Mouse (Mus musculus): ENCODE results near the gene Pole2. TPM values are rescaled to one million over a fixed set of nuclear protein-coding genes. Genes with fewer than 3 reads are reported as not detected.

Gene Pole2
- total RNA-seq (2021): 1 to 10 TPM; 9.7 TPM
- long read RNA-seq, experiment 1, transcript Pole2-201 (19 exons, 1,706 nt): major isoform, 9 of 10 reads
- long read RNA-seq, experiment 1, partial matches to known transcripts: 0 of 10 reads
- long read RNA-seq, experiment 1, other reads (novel, unspliced or antisense): 1 of 10 reads
- long read RNA-seq, experiment 2, transcript Pole2-201 (19 exons, 1,706 nt): major isoform, 8 of 11 reads
- long read RNA-seq, experiment 2, partial matches to known transcripts: 1 of 11 reads
- long read RNA-seq, experiment 2, other reads (novel, unspliced or antisense): 2 of 11 reads

DNA sequence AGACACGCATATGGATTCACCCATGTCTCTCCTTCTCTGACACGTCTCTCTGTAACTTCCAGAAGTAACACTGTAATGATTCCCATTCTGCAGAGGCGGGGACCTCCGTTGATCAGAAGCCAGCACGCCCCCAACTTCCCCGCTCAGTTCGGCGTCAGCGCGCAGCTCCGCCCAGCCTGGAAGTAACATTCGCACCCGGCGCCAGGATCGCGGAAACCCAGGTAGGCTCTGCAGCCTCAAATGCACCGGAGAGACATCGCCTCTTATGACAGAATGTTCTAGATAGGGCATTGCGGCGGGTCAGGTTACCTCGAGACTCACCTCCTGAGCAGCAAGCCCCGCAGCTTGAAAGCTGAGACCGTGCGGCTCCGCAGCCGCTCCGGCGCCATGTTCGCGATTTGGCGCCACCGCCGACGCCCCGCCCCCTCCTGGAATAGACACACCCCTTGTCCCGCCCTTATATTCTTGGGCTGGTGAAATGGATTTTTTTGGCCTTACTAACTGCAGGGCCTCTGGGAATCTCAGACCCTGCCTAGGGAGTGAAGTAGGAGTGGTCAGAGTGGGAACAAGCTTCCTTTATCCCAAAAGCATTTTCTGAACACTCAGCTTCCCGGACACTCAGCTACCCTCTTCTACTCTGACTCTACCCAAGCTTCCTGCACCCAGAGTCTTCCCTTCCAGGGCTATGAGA is at the start of gene Pole2:
Pole2 (minus strand) TSS at position 420 of the 691 bp plus-strand sequence.
- peak; percentile 80 for DNase-seq (ENCODE audit: low spot score in 2 of 2)

DNA sequence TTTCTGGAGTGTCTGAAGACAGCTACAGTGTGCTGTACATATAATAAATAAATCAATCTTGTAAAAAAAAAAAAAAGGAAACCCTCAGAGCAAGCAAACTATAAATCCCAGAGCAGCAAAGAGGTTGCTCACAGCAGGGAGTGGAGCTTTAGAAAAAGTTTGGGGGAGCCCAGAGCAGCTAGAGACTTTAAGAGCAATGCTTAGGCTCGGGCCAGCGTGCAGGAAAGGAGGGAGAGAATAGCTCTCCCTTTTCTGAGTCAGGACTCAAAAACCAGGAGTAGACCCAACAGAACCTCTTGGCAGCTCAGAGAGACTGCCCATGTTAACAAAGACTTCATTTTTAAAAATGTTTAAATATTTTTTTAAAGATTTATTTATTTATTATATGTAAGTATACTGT is 41.0 kb upstream of the Pole2 start:
- no peak for DNase-seq (ENCODE audit: low spot score in 2 of 2)

DNA sequence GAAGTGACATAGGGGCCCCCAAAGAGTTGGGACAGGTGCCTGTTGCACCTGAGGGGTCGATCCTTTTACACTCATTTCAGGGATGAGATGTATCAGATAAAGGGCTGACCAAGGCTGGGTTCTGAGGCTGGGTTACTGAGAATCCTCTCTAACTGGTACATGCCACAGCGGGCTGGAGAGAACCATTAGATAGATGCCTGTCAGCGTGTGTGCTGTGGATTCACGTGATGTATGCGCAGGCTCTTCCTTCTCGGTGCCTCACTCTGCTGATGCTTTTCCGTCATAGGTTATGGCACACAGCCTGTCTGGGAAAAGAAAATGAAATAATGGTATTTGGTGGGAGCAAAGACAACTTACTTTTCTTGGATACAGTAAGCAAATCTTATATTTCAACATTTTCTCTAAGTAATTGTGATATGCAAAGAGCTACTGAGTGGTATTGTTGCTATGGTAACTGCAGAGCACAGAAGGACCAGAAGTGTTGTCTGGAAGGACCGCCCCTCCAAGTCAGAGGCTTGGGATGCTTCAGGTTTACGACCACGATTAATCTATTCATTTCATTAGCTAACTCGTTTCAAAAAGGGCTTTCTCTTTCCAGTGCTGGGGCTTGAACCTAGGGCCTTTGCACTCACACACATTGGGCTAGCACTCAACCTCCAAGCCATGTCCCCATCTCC is 40.1 kb upstream of the Pole2 start:
- DNase-seq (ENCODE audit: low spot score in 2 of 2): no peak

DNA sequence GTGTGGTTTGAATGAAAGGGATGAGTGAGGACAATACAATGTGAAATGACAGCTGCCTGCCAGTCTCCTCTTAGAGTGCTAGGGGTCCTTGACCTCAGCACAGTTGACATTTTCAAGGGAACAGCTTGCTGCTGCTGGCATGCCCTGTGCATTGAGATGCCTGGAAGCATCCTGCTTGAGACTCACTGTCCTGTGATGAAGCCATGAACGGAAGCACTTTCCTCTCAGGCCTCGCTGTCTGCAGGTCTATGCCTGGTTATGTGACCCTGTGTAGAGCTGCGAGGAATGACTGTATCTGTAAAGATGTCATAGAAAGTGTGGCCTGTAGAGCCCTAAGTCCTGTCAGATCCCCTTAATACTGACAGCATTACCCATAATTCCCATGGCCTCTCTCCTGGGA is 37.0 kb upstream of the Pole2 start:
- DNase-seq (ENCODE audit: low spot score in 2 of 2): no peak

DNA sequence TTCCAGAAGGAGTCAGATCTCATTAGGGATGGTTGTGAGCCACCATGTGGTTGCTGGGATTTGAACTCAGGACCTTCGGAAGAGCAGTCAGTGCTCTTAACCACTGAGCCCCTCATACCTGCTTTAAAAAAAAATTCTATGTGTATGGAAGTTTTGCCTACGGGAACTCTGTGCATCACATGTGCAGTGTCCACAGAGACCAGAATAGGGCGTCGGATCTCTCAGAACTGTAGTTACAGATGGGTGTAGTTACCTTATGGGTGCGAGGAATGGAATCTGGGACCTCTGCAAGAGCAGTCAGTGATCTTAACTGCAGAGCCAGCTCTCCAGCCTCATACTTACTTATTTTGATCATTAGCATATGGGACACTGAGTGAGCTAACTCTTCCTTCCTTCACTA is 34.3 kb upstream of the Pole2 start:
- DNase-seq (ENCODE audit: low spot score in 2 of 2): no peak

DNA sequence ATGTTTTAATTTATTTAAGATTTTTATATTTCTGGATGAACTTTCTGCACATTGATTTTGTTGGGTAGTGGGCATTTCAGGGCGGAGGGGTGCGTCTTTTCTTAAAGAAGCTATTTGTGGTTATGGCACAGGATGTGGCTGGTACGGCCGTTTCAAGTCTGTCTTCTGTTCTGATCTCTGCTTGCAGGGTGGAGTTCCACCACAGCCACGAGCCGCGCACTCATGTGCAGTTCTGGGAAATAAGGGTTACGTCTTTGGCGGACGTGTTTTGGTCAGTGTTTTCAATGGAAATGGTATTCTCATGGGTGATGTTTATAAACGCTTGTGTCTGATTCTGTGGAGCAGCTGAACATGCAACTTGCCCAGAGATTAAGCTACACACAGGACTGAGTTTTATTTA is 29.8 kb upstream of the Pole2 start:
- DNase-seq (ENCODE audit: low spot score in 2 of 2): no peak

DNA sequence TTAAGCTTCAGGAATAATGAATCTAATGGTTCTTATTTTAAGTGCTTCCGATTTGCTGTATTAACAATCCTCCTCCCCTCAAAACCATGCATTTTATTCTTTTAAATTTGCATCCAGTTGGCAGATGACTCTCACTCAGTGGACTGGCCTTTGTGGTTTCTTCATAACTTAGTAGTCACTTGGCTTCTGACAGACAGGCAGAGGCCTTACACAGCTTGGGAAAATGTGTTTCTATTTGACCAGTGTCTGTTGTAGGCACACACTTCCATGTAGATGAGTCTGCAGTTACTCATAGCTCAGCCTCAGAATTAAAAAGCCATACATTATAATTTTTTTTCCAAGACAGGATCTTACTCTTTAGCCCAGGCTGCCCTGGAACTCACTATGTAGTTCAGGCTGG is 25.8 kb upstream of the Pole2 start:
- DNase-seq (ENCODE audit: low spot score in 2 of 2): no peak

DNA sequence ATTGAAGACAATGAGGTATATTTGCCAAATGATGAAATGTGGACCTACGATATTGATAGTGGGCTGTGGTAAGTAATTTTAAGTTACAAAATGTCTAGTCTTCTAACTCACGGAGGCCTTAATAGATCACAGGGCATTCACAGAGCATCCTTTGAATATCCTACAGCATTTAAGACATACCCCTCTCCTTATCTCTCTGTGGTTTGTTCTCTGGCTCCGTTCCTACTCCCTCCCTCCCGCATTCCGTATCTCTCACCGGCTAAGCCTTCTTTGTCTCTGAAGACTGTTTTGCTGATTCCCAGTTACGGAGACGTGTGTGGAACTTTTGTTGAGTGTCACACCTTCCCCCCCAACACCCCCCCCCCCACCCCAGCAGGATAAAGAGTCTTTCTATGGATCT is 22.8 kb upstream of the Pole2 start:
- no peak for DNase-seq (ENCODE audit: low spot score in 2 of 2)

DNA sequence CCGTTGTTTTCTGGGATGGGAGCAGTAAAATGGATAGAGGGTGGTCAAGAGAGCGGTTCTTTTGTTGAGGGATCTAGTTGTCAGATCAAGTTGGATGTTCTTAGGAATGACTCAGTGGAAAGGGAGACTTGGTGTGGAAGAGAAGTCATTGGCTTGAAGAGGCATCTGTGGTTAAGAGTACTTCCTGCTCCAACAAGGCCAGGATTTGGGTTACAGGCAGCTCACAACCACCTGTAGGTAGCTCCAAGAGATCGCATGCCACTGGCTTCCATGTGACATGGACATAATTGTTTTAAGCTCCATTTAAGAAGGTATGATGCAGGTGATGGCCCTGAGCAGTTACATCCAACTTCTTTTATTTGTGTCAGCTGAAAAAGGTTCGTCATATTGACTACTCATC is 21.8 kb upstream of the Pole2 start:
- no peak for DNase-seq (ENCODE audit: low spot score in 2 of 2)

DNA sequence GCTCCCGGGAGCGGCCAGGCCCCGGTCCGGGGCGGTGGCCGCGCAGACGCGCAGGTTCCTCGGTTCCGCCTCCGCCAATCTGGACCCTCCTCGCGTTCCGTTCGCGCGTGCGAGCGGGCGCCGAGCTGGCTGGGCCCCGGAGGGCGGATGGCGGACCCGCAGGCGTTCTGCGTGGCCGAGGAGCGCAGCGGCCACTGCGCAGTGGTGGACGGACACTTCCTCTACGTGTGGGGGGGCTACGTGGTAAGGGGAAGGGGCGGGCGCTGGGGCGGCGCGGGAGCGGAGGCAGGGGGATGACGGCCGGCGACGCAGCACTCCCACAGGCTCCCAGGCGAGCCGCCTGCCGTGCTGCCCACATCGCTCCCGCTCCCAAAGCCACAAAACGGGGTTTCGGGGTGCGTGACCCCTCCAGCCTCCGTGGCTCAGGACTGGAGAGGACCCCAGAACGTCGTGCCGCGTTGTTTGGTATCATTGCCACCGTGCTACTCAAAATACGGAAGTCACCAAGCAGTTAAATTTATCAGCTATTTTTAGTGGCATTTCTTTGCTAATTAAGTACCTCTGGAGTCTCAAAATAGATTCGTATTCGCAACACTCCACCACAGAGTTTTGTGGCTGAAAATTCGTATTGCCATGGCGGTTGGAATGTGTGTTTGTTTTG is 13.9 kb upstream of the Pole2 start:
- DNase-seq (ENCODE audit: low spot score in 2 of 2): peak; percentile 43 to 53

DNA sequence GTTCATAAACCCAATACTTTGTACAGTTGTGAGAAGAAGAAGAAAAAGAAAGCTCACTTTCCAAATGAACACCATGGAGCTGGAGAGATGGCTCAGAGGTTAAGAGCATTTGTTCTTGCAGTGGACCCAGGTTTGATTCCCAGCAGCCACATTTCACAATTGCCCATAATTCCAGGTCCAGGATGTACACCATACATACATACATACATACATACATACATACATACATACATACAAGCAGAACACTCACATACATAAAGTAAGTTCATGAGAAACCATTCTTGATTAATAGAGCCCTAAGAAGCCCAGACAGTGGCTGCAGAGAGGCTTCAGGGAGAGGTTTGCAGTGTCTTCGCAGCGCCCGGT is 13.4 kb upstream of the Pole2 start:
- DNase-seq (ENCODE audit: low spot score in 2 of 2): no peak

DNA sequence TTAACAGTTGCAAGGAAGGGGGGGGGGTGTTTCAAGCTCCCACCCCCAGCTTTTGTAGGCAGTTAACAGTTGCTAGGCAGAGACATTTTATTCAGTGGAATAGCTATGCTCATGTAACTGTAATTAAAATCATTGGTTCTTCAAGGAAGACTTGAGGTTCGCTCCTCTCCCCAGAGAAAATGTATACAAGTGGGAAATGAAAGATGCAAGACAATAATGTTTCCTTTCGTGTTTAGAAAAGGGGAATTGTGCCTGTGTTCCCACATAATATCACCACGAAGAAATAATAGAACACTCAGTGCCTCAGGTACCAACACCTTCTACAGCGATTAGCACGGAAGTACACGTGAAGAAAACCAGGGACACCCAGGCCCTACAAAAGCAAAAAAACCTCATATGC is 12.9 kb upstream of the Pole2 start, which contains the start of gene Klhdc1:
Klhdc1 (plus strand) TSS at position 301 of the 400 bp plus-strand sequence.
- DNase-seq (ENCODE audit: low spot score in 2 of 2): no peak

DNA sequence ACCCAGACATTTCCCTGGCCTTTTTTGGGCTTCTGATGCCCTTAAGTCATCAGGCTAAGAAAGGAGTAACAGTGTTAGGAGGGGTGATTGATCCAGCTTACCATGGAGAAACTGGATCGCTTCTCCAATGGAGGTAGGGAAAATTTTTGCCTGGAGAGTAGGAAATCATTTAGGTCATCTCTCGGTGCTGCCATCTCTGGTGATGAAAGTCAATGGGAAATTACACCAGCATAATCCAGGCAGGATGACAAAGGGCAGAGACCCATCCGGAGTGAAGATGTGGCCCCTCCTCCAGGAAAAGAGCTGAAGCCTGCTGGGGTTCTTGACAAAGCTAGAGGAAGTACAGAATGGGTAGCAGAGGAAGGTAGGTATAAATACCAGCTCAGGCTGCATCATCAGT is 10.3 kb upstream of the Pole2 start:
- no peak for DNase-seq (ENCODE audit: low spot score in 2 of 2)

DNA sequence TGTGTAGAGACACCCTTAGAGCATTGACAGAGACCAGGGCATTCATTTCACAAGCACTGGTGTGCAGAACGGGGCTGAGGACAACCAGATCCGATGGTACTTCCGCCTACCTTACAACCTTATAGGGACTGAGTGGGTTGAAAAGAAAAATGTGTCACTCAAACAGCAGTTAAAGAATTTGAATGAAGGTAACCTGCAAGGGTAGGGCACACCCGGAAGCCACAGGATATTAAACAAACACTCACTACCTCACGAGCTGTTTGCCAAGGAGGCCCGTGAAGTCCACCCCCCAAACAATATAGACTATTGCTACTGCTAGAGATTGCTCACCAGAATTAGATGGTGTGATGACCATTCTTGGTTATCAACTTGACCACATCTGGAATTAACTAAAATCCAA is 7.8 kb upstream of the Pole2 start:
- no peak for DNase-seq (ENCODE audit: low spot score in 2 of 2)

DNA sequence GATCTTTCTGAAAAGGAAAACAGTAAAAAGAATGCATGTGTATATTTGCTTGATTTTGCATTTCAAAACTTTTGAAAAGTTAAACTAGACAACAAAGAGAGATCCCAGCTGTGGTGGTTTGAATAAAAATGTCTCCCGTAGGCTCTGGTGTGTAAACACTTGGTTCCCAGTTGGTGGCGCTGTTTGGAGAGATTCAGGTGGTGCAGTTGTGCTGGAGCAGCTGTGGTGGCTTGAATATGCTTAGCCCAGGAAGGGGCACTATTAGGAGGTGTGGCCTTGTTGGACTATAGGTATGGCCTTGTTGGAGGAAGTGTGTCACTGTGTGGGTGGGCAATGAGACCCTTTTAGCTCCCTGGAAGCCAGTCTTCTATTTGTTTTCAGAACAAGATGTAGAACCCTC is 1.3 kb upstream of the Pole2 start:
- no peak for DNase-seq (ENCODE audit: low spot score in 2 of 2)

DNA sequence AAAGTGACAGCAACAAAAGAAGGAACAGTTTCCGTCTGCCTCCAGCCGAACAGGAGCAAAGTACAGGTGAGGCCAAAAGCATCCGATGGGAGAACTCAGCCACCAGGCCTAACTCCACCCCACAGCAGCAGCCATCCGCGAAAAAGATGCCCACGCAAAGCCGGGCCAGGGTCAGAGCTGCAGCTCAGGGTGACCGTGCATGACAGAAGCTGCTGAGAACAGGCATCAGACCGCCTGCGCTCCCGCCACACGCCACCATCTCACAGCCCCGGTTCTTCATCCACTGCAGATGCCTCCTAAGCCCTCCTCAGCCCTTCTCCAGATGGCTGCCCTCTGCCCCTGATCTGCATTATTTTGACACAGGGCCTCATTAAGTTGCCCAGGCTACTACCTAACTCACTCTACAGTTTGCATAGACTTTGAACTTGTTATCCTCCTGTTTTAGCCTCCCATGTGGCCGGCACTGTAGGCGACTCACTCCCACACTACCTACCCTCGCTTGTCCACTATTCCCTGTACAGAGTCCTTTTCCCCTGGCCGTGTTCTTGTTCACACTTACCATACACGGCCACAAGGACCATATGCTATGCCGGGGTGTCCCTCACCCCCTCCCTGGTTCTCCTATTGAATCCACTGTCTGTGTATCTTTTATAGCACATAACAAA is 7.2 kb downstream of the Pole2 start:
- DNase-seq (ENCODE audit: low spot score in 2 of 2): no peak

DNA sequence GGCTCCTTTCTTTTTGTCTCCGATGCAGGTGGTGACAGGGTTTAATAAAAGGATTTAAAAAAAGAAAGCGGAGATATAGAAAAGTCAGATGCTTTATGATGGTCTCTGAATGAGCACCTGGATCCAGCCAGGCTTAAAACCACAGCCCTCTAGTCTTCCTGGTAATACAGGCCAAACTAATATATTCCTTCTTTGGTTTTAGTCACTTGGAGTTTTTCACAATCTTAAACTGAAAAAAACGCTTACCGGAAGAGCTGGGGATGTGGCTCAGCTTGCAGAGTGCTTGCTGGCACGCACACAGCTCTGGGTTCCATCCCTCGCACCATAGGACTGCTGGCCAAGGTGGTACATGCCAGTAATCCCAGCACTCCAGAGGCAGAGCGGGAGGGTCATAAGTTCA is 11.4 kb downstream of the Pole2 start:
- no peak for DNase-seq (ENCODE audit: low spot score in 2 of 2)

DNA sequence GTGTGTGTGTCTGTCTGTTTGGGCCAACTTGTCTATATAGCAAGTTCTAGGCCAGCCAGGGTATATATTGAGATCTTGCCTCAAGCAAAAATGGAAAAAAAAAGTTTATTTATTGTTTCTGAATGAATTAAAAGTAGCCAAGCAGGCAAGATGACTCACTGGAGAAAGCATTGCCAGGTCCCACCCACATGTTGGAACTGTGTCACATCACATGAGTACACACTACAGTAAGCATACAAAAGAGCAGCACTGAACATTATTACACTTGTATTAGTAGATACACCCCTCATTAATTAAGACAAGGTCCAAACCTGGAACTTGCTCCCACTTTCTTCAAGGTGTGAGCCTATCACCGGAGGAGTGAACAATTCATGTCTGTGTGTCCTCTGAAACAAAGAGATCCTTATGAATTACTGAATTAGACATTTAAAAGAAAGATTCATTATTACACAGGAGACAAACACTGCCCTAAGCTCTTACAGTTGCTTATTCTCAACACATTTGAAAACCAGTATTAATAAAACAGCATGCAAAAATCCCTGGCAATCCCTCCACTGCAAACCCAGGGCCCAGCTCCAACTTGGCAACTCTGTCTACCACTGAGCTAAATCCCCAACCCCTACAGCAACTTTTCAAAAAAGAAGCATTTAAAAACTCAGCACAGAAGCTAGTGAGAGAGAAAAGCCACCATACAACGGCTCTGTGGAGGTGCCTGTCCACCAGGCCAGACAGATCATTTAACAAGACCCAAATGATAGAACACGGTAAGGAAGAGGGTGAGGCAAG is 12.8 kb downstream of the Pole2 start:
- DNase-seq (ENCODE audit: low spot score in 2 of 2): no peak

DNA sequence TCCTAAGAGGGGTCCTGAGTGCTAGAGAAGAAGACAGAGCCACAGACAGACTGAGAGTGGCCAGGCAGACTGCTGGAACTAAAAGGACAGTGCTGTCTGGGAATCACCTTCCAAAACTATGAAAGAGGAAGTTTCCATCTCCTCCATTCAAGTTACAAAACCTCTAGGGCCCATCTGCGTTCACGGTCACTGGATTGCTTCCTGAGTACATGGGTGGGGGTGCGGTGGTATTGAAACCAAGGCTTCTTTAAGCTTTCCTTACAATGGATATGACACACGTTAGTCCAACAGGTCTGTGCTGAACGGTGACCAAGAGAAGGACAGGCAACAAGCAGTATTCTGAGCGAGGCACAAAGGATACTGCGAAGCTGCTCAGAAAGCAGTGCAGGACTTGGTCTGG is 13.6 kb downstream of the Pole2 start:
- no peak for DNase-seq (ENCODE audit: low spot score in 2 of 2)

DNA sequence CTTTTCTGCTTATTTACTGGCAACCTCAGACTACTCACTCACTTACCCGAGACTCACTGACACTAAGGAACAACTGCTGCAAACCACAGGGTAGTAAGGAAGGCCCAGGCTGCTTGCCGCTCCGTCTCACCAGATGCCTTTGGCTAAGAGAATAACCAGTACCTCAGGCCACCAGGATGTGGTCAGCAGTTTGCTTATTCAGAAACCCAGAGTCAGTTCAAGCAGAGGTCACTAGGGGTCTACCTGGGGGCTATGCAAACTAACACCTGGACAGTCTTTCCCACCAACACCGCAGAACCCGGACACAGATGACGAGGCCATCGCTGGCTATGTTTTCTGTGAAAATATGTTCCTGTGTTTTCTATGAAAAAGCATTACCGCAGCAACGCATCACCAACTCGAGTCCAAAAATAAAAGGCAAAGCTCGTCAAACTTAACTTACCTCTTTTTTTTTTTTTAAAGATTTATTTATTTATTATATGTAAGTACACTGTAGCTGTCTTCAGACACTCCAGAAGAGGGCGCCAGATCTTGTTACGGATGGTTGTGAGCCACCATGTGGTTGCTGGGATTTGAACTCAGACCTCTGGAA is 14.7 kb downstream of the Pole2 start:
- DNase-seq (ENCODE audit: low spot score in 2 of 2): no peak

All from adrenal gland, postnatal 4 days (tissue).